Mouse (Mus musculus): ENCODE data around the gene Bcar3.

Bcar3 gene

GRCm38 (mm10) chr3:122566549-122566948 is 272.6 kb downstream of the Bcar3 start:
- no peak for DNase-seq (ENCODE audit: low spot score in 2 of 2)

- no peak for DNase-seq (ENCODE audit: low spot score in 2 of 2)
Observed at GRCm38 (mm10) chr3:122573426-122574286, 279.7 kb downstream of the Bcar3 start.

DNA sequence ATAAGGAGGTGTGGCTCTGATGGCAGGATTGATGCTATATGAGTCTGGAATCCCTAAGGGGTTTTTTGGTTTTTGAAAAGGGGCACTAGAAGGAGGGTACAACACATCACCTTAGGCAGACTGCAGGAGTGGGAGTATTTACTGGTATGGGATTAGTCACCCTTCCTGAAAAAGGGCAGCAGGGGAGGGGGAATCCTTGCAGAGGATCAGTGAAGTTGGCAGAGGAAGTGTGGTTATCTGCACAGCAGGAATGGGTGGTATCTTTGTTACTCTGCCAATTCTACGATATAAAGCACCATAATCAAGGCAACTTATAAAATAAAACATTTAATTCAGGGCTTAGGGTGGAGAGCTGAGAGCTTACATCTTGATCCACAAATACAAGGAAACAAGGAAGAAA is 281.0 kb downstream of the Bcar3 start:
- DNase-seq (ENCODE audit: low spot score in 2 of 2) = no peak

DNA sequence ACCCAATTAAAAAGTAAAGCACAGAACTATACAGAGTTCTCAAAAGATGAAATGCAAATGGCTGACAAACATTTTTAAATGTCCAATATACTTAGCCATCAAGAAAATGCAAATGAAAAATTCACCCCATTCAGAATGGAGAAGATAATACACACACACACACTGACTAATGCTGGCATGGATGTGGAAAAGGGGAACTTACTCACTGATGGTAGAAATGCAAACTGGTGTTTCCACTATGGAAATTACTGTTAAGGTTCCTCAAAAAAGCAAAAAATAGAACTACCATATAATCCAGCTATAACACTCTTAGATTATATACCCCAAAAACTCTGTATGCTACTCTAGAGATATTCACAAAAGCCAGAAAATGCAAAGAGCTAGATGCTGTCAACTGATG is 283.4 kb downstream of the Bcar3 start:
- no peak for DNase-seq (ENCODE audit: low spot score in 2 of 2)
